Mouse (Mus musculus): ENCODE measurements around the gene Fam117a. TPM values are rescaled to one million over a fixed set of nuclear protein-coding genes. Genes with fewer than 3 reads are reported as not detected.

The Fam117a gene
- polyA plus RNA-seq, 1 experiment from 2014 or later, result 2.2 TPM

- Histone ChIP-seq H3K9ac (peak overlapping the region; percentile 49), H3K9me3 (no peaks in the 10 kb centered on the region), H3K27me3 (replicated peaks) (peaks cover 10% of the 10 kb centered on the region; the same call in 1 of the 2 replicates), H3K4me1 (peaks cover 16% of the 10 kb centered on the region), H3K4me3 (peak overlapping the region; percentile 88), H3K36me3 (replicated peaks) (no peaks in the 10 kb centered on the region), H3K4me2 (peak overlapping the region; percentile 94), H3K27ac (no peak overlapping the region)
- 1% methylated on average over 50 of the region's 50 CpGs for WGBS
- ATAC-seq (replicated peaks), result peak; percentile 74
Observed at GRCm38 (mm10) chr11:95337129-95337813, 453 bp downstream of the Fam117a start.

GRCm38 (mm10) chr11:95337846-95338342 is 1.1 kb downstream of the Fam117a start:
- Histone ChIP-seq H3K27me3 (replicated peaks) (peaks cover 10% of the 10 kb centered on the region; the same call in 1 of the 2 replicates), H3K27ac (no peak overlapping the region), H3K4me1 (peaks cover 16% of the 10 kb centered on the region), H3K9me3 (no peaks in the 10 kb centered on the region), H3K36me3 (replicated peaks) (no peaks in the 10 kb centered on the region), H3K9ac (no peak overlapping the region), H3K4me2 (peak overlapping the region; percentile 94), H3K4me3 (peak overlapping the region; percentile 88)
- WGBS, result 39% methylated on average over 9 of the region's 9 CpGs
- no peak for ATAC-seq (replicated peaks)

DNA sequence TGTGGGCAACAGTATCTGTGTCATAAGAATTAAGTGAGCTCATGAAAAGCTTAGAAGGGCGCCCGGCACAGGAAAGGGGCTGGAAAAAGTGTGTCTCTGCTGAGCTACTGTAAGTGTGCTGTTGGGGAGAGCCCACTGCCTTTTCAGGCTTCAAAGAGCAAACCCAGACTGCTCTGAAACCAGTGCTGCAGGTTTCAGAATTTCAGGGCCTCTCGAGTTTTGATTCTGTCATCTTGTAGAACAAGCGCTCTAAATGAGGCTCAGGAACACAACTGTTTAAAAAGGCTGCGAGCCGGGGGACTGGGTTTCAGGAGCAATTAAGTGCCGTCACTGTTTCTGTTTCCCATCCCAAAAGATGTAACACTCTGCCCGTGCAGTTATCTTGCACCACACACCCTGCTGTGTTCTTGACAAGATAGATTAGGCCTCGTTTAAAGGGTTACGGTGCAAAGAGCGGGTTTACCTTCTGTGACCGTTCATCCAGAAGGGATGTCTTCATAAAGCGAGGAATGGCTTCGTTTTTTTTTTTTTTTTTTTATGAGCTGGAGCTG is 2.7 kb downstream of the Fam117a start:
- peak overlapping the region; percentile 12; the same call in 1 of the 2 replicates for H3K4me2 ChIP-seq
- H3K9me3 ChIP-seq, result no peaks in the 10 kb centered on the region
- ATAC-seq (replicated peaks), result no peak
- peaks cover 10% of the 10 kb centered on the region; the same call in 1 of the 2 replicates for H3K27me3 ChIP-seq (replicated peaks)
- H3K4me1 ChIP-seq, result peaks cover 16% of the 10 kb centered on the region
- H3K36me3 ChIP-seq (replicated peaks), result no peaks in the 10 kb centered on the region
- H3K27ac ChIP-seq, result no peak overlapping the region
- no peak overlapping the region for H3K9ac ChIP-seq
- no peak overlapping the region for H3K4me3 ChIP-seq
- 21% methylated on average over 14 of the region's 14 CpGs for WGBS

DNA sequence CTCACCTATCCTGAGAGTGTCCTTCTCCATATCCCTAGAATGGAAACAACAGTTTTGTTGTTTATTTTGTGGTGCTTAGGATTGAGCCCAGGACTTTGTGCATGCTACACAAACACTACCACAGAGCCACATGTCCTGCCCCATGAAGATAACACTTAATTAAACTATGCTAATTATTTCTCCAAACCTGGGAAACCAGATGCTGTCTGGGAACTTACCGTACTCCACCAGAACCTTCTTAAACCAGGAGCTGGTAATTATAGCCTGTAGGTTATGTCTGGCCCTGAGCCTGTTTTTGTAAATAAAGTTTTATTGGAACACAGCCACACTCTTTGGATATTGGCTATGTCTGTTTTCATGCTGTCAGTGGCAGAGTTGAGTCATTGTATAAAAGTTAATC is 3.4 kb downstream of the Fam117a start:
- H3K9me3 ChIP-seq, result no peaks in the 10 kb centered on the region
- H3K27me3 ChIP-seq (replicated peaks), result peaks cover 10% of the 10 kb centered on the region; the same call in 1 of the 2 replicates
- H3K36me3 ChIP-seq (replicated peaks), result no peaks in the 10 kb centered on the region
- no peak overlapping the region for H3K9ac ChIP-seq
- ATAC-seq (replicated peaks), result no peak
- peaks cover 16% of the 10 kb centered on the region for H3K4me1 ChIP-seq
- H3K4me2 ChIP-seq, result no peak overlapping the region
- WGBS, result 71% methylated on average over 1 of the region's 1 CpGs
- H3K4me3 ChIP-seq, result no peak overlapping the region
- no peak overlapping the region for H3K27ac ChIP-seq

GRCm38 (mm10) chr11:95340664-95341063 is 3.8 kb downstream of the Fam117a start:
- H3K27me3 ChIP-seq (replicated peaks), result peaks cover 10% of the 10 kb centered on the region; the same call in 1 of the 2 replicates
- H3K27ac ChIP-seq, result no peak overlapping the region
- ATAC-seq (replicated peaks), result no peak
- H3K9me3 ChIP-seq, result no peaks in the 10 kb centered on the region
- H3K4me2 ChIP-seq, result no peak overlapping the region
- H3K4me1 ChIP-seq, result peaks cover 16% of the 10 kb centered on the region
- 44% methylated on average over 5 of the region's 5 CpGs for WGBS
- H3K36me3 ChIP-seq (replicated peaks), result no peaks in the 10 kb centered on the region
- H3K9ac ChIP-seq, result no peak overlapping the region
- no peak overlapping the region for H3K4me3 ChIP-seq

DNA sequence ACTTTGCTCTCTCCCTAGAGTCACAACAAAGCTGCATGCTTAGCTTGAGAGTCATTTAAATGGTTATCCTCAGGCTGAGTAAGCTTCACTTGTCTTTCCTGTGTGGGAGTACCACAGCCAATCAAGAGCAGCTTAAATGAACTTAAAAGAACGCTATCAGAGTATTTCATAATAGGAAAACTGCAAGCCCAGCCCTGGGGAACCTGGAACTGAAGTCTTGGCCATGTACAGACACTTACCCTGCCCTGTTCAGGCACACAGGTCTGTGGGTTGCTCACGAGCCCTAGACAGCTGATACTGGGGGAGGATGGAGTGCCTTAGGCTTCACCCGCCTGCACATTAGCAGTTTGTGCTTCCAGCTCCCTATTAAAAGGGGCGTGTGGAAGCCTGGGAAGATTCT is 6.4 kb downstream of the Fam117a start:
- no peak overlapping the region for H3K4me2 ChIP-seq
- H3K9me3 ChIP-seq, result no peaks in the 10 kb centered on the region
- no peak overlapping the region for H3K9ac ChIP-seq
- no peaks in the 10 kb centered on the region for H3K36me3 ChIP-seq (replicated peaks)
- H3K4me3 ChIP-seq, result no peak overlapping the region
- ATAC-seq (replicated peaks), result no peak
- no peak overlapping the region for H3K27ac ChIP-seq
- H3K4me1 ChIP-seq, result 0 out of 2 replicates have a peak, but pooled peaks cover 6% of the 10 kb centered on the region
- 0 out of 2 replicates have a peak, but pooled peaks cover 4% of the 10 kb centered on the region for H3K27me3 ChIP-seq (replicated peaks)
- WGBS, result 73% methylated on average over 4 of the region's 4 CpGs

DNA sequence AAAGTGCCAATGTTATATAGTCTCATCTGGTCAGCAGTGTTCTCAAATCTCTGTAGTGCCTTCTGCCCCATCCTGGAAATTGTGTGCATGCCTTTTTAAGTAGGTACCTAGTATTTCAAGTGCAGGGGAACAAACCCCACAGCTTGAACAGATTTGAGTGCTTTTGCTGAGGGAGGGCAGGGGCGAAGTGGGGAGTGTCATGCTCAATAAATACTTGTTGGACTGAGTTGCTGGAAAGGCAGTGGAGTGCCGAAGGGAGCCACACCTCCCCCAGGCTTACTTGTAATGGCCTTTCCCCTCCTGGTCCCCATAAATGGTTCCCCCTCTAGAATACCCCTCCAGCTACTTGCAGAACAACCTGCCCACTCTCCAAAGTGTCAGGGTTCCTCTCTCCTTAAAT is 7.4 kb downstream of the Fam117a start:
- no peak overlapping the region for H3K9ac ChIP-seq
- H3K4me1 ChIP-seq, result 0 out of 2 replicates have a peak, but pooled peaks cover 5% of the 10 kb centered on the region
- ATAC-seq (replicated peaks), result no peak
- H3K36me3 ChIP-seq (replicated peaks), result no peaks in the 10 kb centered on the region
- H3K9me3 ChIP-seq, result no peaks in the 10 kb centered on the region
- H3K4me2 ChIP-seq, result no peak overlapping the region
- H3K27me3 ChIP-seq (replicated peaks), result no peaks in the 10 kb centered on the region
- no peak overlapping the region for H3K27ac ChIP-seq
- H3K4me3 ChIP-seq, result no peak overlapping the region
- WGBS, result 71% methylated on average over 2 of the region's 2 CpGs

- Histone ChIP-seq H3K9me3 (no peaks in the 10 kb centered on the region), H3K4me2 (no peak overlapping the region), H3K36me3 (replicated peaks) (no peaks in the 10 kb centered on the region), H3K27ac (no peak overlapping the region), H3K27me3 (replicated peaks) (no peaks in the 10 kb centered on the region), H3K9ac (no peak overlapping the region), H3K4me3 (no peak overlapping the region), H3K4me1 (no peaks in the 10 kb centered on the region)
- 71% methylated on average over 6 of the region's 6 CpGs for WGBS
- no peak for ATAC-seq (replicated peaks)
Observed at GRCm38 (mm10) chr11:95350289-95350688, 13.5 kb downstream of the Fam117a start.

DNA sequence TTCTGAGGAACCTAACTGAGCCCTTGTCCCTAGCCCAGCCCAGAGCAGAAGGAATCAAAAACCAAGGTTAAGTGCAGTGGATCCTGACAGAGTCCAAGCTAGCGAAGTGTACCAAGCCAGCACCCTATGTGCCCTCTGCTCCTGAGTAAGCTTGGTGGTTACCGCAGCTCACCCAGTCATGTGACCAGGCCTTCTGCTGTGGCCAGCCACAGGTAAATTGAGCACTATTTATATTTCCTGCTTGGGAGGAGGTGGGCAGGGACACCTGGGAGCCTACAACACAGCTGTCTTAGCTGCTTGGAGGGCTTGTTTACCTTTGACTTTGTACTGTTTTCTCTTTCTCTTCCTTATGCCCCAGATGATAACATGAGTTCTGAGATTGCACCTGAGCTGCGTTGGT is 14.1 kb downstream of the Fam117a start:
- no peak overlapping the region for H3K4me2 ChIP-seq
- H3K9me3 ChIP-seq, result no peaks in the 10 kb centered on the region
- H3K9ac ChIP-seq, result no peak overlapping the region
- no peak overlapping the region for H3K4me3 ChIP-seq
- ATAC-seq (replicated peaks), result no peak
- H3K27ac ChIP-seq, result no peak overlapping the region
- WGBS, result 96% methylated on average over 3 of the region's 3 CpGs
- no peaks in the 10 kb centered on the region for H3K36me3 ChIP-seq (replicated peaks)
- no peaks in the 10 kb centered on the region for H3K27me3 ChIP-seq (replicated peaks)
- no peaks in the 10 kb centered on the region for H3K4me1 ChIP-seq

DNA sequence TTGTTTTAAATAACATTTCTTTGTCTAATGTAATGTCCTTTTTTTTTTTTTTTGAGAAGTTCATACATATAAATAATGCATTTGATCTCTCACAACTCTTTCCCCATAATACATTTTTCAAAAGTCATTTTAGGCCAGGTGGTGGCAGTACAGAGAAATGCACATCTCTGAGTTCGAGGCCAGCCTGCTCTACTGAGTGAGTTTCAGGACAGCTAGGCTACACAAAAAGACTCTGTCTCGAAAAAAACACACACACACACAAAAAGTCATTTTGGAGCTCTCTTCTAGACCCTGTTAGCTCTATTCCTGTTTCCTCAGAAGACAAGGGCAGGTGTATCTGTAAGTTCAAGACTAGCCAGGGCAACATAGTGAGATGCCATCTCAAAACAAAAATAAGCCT is 15.9 kb downstream of the Fam117a start:
- H3K27me3 ChIP-seq (replicated peaks), result no peaks in the 10 kb centered on the region
- H3K9ac ChIP-seq, result no peak overlapping the region
- 83% methylated on average over 2 of the region's 2 CpGs for WGBS
- H3K9me3 ChIP-seq, result no peaks in the 10 kb centered on the region
- no peaks in the 10 kb centered on the region for H3K36me3 ChIP-seq (replicated peaks)
- H3K4me2 ChIP-seq, result no peak overlapping the region
- H3K4me1 ChIP-seq, result 0 out of 2 replicates have a peak, but pooled peaks cover 3% of the 10 kb centered on the region
- H3K4me3 ChIP-seq, result no peak overlapping the region
- ATAC-seq (replicated peaks), result no peak
- no peak overlapping the region for H3K27ac ChIP-seq

GRCm38 (mm10) chr11:95353226-95353625 is 16.4 kb downstream of the Fam117a start:
- H3K4me3 ChIP-seq, result no peak overlapping the region
- 0 out of 2 replicates have a peak, but pooled peaks cover 3% of the 10 kb centered on the region for H3K4me1 ChIP-seq
- no peak overlapping the region for H3K4me2 ChIP-seq
- H3K27ac ChIP-seq, result no peak overlapping the region
- 92% methylated on average over 9 of the region's 9 CpGs for WGBS
- no peaks in the 10 kb centered on the region for H3K27me3 ChIP-seq (replicated peaks)
- no peak overlapping the region for H3K9ac ChIP-seq
- no peaks in the 10 kb centered on the region for H3K36me3 ChIP-seq (replicated peaks)
- no peak for ATAC-seq (replicated peaks)
- H3K9me3 ChIP-seq, result no peaks in the 10 kb centered on the region

- no peak overlapping the region for H3K4me2 ChIP-seq
- H3K4me1 ChIP-seq, result 0 out of 2 replicates have a peak, but pooled peaks cover 3% of the 10 kb centered on the region
- ATAC-seq (replicated peaks), result no peak
- 91% methylated on average over 14 of the region's 14 CpGs for WGBS
- no peak overlapping the region for H3K4me3 ChIP-seq
- no peaks in the 10 kb centered on the region for H3K36me3 ChIP-seq (replicated peaks)
- no peak overlapping the region for H3K9ac ChIP-seq
- no peak overlapping the region for H3K27ac ChIP-seq
- no peaks in the 10 kb centered on the region for H3K27me3 ChIP-seq (replicated peaks)
- H3K9me3 ChIP-seq, result no peaks in the 10 kb centered on the region
Observed at GRCm38 (mm10) chr11:95354228-95354944, 17.6 kb downstream of the Fam117a start.
